Mouse (Mus musculus): ENCODE measurements around the gene Abcc6. TPM values are rescaled to one million over a fixed set of nuclear protein-coding genes. Genes with fewer than 3 reads are reported as not detected.
"Not testable (repeated sequence)": the region's sequence is repeated elsewhere in the genome, so short reads cannot be mapped to it uniquely, and the experiment has no call there.

Abcc6 gene
- polyA plus RNA-seq, 1 experiment: not detected

DNA sequence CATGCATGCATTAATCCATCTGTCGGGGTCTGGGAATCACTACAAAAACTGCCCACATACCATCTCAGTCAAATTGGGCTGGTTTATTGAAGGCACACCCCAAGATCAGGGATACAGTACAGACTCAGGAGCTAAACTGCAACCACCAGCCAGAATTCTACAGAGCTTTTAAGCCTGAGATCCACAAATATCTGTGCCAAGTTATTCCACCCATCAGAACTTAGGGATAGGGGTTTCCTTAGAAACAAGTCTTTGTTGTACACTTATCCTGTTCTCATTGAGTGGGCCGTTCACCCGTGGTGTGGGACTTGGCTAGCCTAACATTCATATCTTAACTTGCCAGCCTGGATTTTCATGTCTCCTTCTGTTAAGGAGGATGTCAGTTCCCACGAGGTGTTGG, 81.0 kb downstream of the Abcc6 start:
- no peak for TF ChIP-seq GATA1 (IDR thresholded peaks at IDR 0.05; ENCODE audit: borderline replicate concordance, low read length)
- TF ChIP-seq FLI1 (IDR thresholded peaks at IDR 0.05; ENCODE audit: low read length): no peak
- H3K36me3 ChIP-seq (replicated peaks; ENCODE audit: low read length): no peaks in the 10 kb centered on the region

DNA sequence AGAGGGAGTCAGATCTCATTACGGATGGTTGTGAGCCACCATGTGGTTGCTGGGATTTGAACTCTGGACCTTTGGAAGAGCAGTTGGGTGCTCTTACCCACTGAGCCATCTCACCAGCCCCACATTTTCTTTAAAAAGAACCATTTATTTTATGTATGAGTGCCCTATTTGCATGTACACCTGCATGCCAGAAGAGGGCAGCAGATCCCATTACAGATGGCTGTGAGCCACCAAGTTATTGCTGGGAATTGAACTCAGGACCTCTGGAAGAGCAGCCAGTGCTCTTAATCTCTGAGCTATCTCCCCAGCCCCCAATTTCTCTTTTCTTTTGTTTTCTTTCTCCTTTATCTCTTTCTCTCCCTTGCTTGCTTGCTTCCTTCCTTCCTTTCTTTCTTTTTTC, 86.8 kb downstream of the Abcc6 start:
- H3K4me3 ChIP-seq (replicated peaks); H3K4me1 ChIP-seq; H3K9me3 ChIP-seq; H3K36me3 ChIP-seq (replicated peaks; ENCODE audit: low read length): not testable (repeated sequence)
- H3K27me3 ChIP-seq (replicated peaks): peaks cover 55% of the 10 kb centered on the region

More for the DNA sequence above, 81.0 kb downstream of the Abcc6 start:
- Histone ChIP-seq H3K4me1 (no peaks in the 10 kb centered on the region; the same call in 1 of the 2 replicates), H3K9me3 (peaks cover 10% of the 10 kb centered on the region), H3K27me3 (replicated peaks) (peaks cover 37% of the 10 kb centered on the region), H3K4me3 (replicated peaks) (no peak overlapping the region)

DNA sequence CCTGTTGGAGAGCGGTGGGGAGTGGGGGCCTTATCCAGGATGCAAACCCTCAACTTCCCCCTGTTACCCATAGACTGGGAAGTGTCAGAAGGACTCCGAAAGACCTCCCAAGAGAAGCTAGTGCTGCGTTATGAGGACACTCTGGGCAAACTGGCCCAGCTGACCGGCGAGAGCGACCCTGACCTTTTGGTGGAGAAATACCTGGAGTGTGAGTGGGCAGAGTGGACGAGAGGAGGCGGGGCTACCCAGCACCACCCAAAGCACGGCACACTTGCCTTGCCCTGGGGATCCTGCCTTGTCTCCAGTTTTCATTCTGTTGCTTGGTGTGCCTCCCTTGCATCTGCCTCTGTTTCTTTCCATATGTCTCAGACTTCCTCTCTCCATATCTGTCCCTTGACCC, 88.1 kb downstream of the Abcc6 start:
- Histone ChIP-seq H3K27me3 (replicated peaks) (peaks cover 48% of the 10 kb centered on the region), H3K36me3 (replicated peaks; ENCODE audit: low read length) (no peaks in the 10 kb centered on the region), H3K4me3 (replicated peaks) (no peak overlapping the region), H3K4me1 (peaks cover 9% of the 10 kb centered on the region), H3K9me3 (peaks cover 4% of the 10 kb centered on the region)
- no peak for TF ChIP-seq GATA1 (IDR thresholded peaks at IDR 0.05; ENCODE audit: borderline replicate concordance, low read length)
- TF ChIP-seq FLI1 (IDR thresholded peaks at IDR 0.05; ENCODE audit: low read length): no peak

DNA sequence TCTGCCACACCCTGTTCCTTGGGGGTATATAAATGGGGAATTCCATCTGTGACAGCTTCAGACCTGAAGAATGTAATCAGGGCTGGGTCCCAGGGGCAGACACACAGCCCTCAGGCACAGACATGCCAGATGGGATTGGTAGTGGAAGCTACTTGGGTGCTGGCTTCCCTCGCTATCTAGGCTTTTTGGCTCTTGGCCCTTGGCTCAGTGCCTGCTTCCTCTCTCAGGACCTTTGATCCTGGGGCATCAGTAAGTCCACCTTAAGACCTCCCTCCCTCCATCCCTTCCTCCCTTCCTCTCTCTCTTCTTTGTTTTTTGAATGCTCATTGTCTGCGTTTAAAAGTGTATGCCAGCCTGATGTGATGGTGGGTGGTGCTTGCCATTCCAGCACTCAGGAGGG, 90.3 kb downstream of the Abcc6 start:
- Histone ChIP-seq H3K9me3 (no peaks in the 10 kb centered on the region), H3K36me3 (replicated peaks; ENCODE audit: low read length) (no peaks in the 10 kb centered on the region), H3K27me3 (replicated peaks) (peaks cover 48% of the 10 kb centered on the region), H3K4me1 (peaks cover 9% of the 10 kb centered on the region; the same call in 1 of the 2 replicates), H3K4me3 (replicated peaks) (no peak overlapping the region)
- TF ChIP-seq GATA1 (IDR thresholded peaks at IDR 0.05; ENCODE audit: borderline replicate concordance, low read length): no peak
- no peak for TF ChIP-seq FLI1 (IDR thresholded peaks at IDR 0.05; ENCODE audit: low read length)

DNA sequence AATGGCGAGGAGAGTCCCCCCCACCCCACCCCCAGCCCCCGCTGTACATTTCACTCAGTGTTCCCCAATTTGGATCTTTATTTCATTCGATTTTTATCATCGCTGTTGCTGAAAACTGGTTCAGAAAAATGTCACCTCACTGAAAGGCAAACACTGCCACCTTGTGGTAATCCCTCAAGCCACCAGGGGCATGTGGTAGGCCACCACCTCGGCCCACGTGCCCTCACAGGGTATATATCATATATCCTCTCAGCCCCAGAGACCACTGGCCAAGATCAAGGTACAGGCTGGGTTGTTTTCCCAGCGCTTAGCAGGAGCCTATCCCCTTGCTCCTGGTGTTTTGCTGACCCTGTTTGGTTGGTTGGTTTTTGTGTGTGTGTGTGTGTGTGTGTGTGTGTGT, 95.0 kb downstream of the Abcc6 start:
- TF ChIP-seq FLI1 (IDR thresholded peaks at IDR 0.05; ENCODE audit: low read length) (no peak), GATA1 (IDR thresholded peaks at IDR 0.05; ENCODE audit: borderline replicate concordance, low read length) (no peak)
- Histone ChIP-seq H3K9me3 (peaks cover 19% of the 10 kb centered on the region), H3K4me3 (replicated peaks) (no peak overlapping the region), H3K27me3 (replicated peaks) (peaks cover 23% of the 10 kb centered on the region), H3K4me1 (no peaks in the 10 kb centered on the region), H3K36me3 (replicated peaks; ENCODE audit: low read length) (peaks cover 2% of the 10 kb centered on the region)

DNA sequence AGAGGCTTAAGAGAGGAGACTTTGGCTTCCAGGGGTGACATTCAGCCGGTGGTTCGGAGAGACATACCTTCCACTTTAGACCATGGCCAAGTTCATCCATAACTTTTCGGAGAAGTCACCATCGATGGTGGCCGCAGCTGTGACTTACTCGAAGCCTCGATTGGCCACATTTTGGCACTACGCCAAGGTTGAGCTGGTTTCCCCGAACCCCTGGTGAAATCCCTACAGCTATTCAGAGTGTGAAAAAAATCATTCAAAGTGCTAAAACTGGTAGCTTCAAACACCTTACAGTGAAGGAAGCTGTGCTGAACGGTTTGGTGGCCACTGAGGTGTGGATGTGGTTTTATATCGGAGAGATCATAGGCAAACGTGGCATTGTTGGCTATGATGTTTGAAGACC, 96.3 kb downstream of the Abcc6 start:
- Histone ChIP-seq H3K27me3 (replicated peaks) (peaks cover 12% of the 10 kb centered on the region), H3K9me3 (peaks cover 19% of the 10 kb centered on the region)
- not testable (repeated sequence) for H3K36me3 ChIP-seq (replicated peaks; ENCODE audit: low read length); H3K4me3 ChIP-seq (replicated peaks); H3K4me1 ChIP-seq

DNA sequence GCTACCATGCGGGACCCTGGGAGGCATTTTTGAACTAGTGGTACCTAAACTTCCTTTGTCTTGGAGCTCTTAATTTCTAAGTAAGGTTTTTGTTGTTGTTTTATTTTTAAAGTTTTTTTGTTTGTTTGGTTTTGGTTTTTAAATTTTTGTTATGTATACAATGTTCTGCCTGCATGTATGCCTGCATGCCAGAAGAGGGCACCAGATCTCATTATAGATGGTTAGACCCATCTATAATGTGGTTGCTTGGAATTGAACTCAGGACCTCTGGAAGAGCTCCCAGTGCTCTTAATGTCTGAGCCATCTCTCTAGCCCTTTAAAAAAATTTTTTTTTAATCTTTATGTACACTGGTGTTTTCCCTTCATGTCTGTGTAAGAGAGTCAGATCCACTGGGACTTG, 100.4 kb downstream of the Abcc6 start:
- peaks cover 1% of the 10 kb centered on the region; the same call in 1 of the 2 replicates for H3K4me1 ChIP-seq
- TF ChIP-seq FLI1 (IDR thresholded peaks at IDR 0.05; ENCODE audit: low read length) (no peak), GATA1 (IDR thresholded peaks at IDR 0.05; ENCODE audit: borderline replicate concordance, low read length) (no peak)
- H3K4me3 ChIP-seq (replicated peaks): no peak overlapping the region
- no peaks in the 10 kb centered on the region for H3K27me3 ChIP-seq (replicated peaks)
- H3K36me3 ChIP-seq (replicated peaks; ENCODE audit: low read length): peaks cover 12% of the 10 kb centered on the region
- peaks cover 44% of the 10 kb centered on the region for H3K9me3 ChIP-seq

DNA sequence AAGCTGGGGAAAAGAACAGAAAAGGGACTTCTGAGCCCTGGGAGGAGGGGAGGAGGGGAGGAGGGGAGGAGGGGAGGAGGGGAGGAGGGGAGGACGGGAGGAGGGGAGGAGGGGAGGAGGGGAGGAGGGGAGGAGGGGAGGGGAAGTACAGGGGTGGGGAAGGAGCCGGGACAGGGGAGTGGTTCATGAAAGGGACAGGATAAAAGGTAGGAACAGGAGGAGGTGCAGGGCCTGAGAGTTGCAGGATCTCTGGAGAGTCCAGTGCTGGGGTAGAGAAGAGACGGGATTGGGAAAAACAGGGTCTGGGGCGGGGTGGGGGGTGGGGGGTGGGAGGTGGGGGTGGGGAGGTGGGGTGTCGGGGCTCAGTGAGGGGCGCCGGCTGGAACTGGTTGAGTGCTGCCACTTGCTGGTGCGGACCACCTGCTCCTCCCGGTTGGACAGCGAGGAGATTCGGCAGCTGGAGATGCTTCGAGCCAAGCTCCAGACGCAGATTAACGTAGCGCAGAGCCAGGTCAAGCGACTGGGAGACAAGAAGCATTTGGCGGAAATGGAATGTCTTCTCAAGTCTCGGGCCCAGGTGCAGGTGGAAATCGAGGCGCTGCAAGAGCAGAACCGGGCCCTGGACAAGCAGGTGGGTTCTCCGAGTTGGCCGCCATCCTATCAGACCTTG, 101.3 kb downstream of the Abcc6 start:
- no peak for TF ChIP-seq GATA1 (IDR thresholded peaks at IDR 0.05; ENCODE audit: borderline replicate concordance, low read length)
- TF ChIP-seq FLI1 (IDR thresholded peaks at IDR 0.05; ENCODE audit: low read length): no peak
- peaks cover 12% of the 10 kb centered on the region for H3K36me3 ChIP-seq (replicated peaks; ENCODE audit: low read length)
- H3K27me3 ChIP-seq (replicated peaks): no peaks in the 10 kb centered on the region
- peaks cover 11% of the 10 kb centered on the region for H3K4me1 ChIP-seq
- H3K9me3 ChIP-seq: peaks cover 44% of the 10 kb centered on the region
- H3K4me3 ChIP-seq (replicated peaks): no peak overlapping the region

DNA sequence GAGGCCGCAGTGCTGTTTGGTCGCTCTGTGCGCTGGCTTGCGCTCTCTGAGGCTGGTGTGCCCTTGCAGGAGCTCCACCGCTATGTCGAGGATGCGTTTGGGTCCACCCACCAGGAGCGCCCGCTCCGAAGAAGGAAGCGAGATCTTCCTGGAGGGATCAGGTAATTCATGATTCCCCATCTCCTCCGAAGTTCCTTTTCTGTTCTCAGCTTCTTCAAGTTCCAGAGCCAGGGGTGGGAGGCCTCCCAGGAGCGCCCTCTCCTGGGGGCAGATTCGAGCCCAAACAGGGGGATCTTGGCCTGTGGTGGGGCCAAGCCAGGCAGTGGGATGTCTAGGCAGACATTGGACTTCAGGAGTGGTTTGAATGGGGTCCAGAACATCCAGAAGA, 105.7 kb downstream of the Abcc6 start:
- H3K4me1 ChIP-seq: peaks cover 54% of the 10 kb centered on the region
- H3K27me3 ChIP-seq (replicated peaks): no peaks in the 10 kb centered on the region
- peak overlapping the region; percentile 93 for H3K4me3 ChIP-seq (replicated peaks)
- H3K36me3 ChIP-seq (replicated peaks; ENCODE audit: low read length): peaks cover 17% of the 10 kb centered on the region
- no peak for TF ChIP-seq GATA1 (IDR thresholded peaks at IDR 0.05; ENCODE audit: borderline replicate concordance, low read length)
- no peak for TF ChIP-seq FLI1 (IDR thresholded peaks at IDR 0.05; ENCODE audit: low read length)
- peaks cover 26% of the 10 kb centered on the region for H3K9me3 ChIP-seq

DNA sequence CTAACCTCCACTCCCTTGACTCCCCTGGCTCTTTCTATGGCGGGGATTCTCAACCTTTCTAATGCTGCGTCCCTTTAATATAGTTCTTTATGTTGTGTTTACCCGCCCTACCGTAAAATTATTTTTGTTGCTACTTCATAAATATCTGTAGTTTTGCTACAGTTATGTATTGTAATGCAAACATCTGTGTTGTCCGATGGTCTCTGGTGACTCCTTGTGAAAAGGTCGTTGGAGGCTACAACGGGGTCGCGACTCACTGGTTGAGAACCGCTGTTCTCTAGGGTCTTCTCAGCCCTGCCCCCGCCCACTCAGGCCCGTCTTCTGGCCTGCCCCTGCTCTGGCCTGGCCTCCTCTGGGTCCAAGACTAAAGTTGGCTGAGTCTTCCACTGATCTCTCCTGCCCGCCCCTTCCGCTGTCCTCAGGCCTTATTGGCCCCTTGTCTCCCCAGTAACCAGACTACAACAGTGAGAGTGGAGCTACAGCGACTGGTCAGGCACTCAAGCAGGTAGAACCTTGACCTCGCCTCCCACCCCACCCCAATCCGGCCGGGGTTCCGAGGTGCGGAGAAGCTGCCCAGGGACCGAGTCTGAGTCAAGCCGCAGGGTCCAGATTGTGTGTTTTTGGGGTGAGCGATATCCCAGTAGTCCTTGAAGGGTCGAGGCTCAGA, 106.2 kb downstream of the Abcc6 start, which contains the start of gene Ccdc114:
Gene Ccdc114, plus strand, starts transcription at position 311 of the 667 bp plus-strand sequence.
- H3K27me3 ChIP-seq (replicated peaks): no peaks in the 10 kb centered on the region
- H3K9me3 ChIP-seq: peaks cover 26% of the 10 kb centered on the region
- peaks cover 59% of the 10 kb centered on the region for H3K4me1 ChIP-seq
- no peak for TF ChIP-seq FLI1 (IDR thresholded peaks at IDR 0.05; ENCODE audit: low read length)
- TF ChIP-seq GATA1 (IDR thresholded peaks at IDR 0.05; ENCODE audit: borderline replicate concordance, low read length): no peak
- H3K36me3 ChIP-seq (replicated peaks; ENCODE audit: low read length): peaks cover 22% of the 10 kb centered on the region
- peak within 1 kb of the TSS; percentile 93 for H3K4me3 ChIP-seq (replicated peaks)

Measured in megakaryocyte, embryonic 14.5 days (primary cell).